Comparison of ENCODE assay signal across 10 mouse cellular contexts in the genomic region with DNA sequence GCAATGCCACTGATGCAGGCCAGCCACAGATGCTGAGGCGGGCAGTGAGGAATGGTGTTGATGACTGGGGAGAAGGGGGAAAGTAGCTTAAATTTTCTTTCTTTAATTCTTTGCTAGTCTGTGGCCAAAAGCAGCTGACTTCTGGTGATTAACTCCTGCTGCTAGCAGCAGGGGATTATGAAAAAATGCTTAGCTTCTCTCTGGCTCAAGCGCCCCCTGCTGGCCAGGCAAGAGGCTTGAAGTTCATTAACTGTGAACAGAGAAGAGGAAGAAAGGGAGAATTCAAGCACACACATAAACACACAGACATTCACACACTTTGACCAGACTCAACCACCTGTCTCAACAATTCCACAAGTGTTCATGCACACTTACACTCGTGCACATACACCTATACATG. TPM values are rescaled to one million over a fixed set of nuclear protein-coding genes. Genes with fewer than 3 reads are reported as not detected.
DNase-seq lines count a peak whose midpoint lies in the region; ATAC-seq and TF ChIP-seq lines count a peak whose summit lies in the region.
"Had no signal": no experiment of that assay in that cellular context is flagged by ENCODE, and none has a peak within 500 bp of the region (broad histone marks: within the 10 kb centered on the region; RNA-seq: fewer than 3 reads in every experiment).

No protein-coding gene starts in this region.

- H3K36me3 ChIP-seq in midbrain, embryonic 11.5 days (ENCODE audit: control insufficient read depth, insufficient read depth, low read length), result no peaks in the 10 kb centered on the region
- H3K36me3 ChIP-seq: hindbrain, embryonic 15.5 days had no signal

- H3K9ac ChIP-seq in midbrain, embryonic 11.5 days (ENCODE audit: low read length), result no peak overlapping the region
- H3K9ac ChIP-seq: hindbrain, embryonic 15.5 days had no signal

- peak; percentile 65 for ATAC-seq in megakaryocyte progenitor cell, adult 5-6 weeks (replicated peaks; ENCODE audit: poor library complexity)
- ATAC-seq in midbrain, embryonic 11.5 days (ENCODE audit: low FRiP score), result no peak

- peak; percentile 71 for TF ChIP-seq CTCF in left cerebral cortex, adult 2 months (IDR thresholded peaks at IDR 0.05)

- H3K4me3 ChIP-seq in left cerebral cortex, adult 2 months, result no peak overlapping the region
- H3K4me3 ChIP-seq in midbrain, embryonic 11.5 days (ENCODE audit: low read depth, low read length), result no peak overlapping the region
- H3K4me3 ChIP-seq: hindbrain, embryonic 15.5 days had no signal

- peak; percentile 38 to 60 for DNase-seq in cerebellum, postnatal 14 days
- no peak for DNase-seq in cerebellum, adult 9-11 months
- peak; percentile 19 to 49 for DNase-seq in left cerebral cortex, adult 2 months (ENCODE audit: extremely low spot score in 1 of 2, low spot score in 2 of 2)
- no peak for DNase-seq in left cerebral cortex, postnatal 25 days (ENCODE audit: low spot score in 2 of 2)
- DNase-seq in adrenal gland, adult 2 months, result peak; percentile 33
- peak; percentile 42 for DNase-seq in heart, postnatal 4 days
- DNase-seq in midbrain, embryonic 11.5 days (ENCODE audit: low spot score, missing footprints), result no peak

- H3K27me3 ChIP-seq in midbrain, embryonic 11.5 days (ENCODE audit: control insufficient read depth, insufficient read depth, low read length), result no peaks in the 10 kb centered on the region
- H3K27me3 ChIP-seq: hindbrain, embryonic 15.5 days had no signal

- WGBS in midbrain, embryonic 11.5 days, result 38% methylated on average over 3 of the region's 3 CpGs

- H3K4me1 ChIP-seq in midbrain, embryonic 11.5 days (ENCODE audit: control insufficient read depth, insufficient read depth, low read length), result no peaks in the 10 kb centered on the region
- H3K4me1 ChIP-seq: hindbrain, embryonic 15.5 days had no signal

- peaks cover 3% of the 10 kb centered on the region; the same call in 1 of the 2 replicates for H3K9me3 ChIP-seq in midbrain, embryonic 11.5 days (ENCODE audit: control insufficient read depth, low read length)
- H3K9me3 ChIP-seq: hindbrain, embryonic 15.5 days had no signal

- no peak overlapping the region for H3K4me2 ChIP-seq in midbrain, embryonic 11.5 days
- H3K4me2 ChIP-seq: hindbrain, embryonic 15.5 days had no signal

- no peak overlapping the region for H3K27ac ChIP-seq in left cerebral cortex, adult 2 months
- H3K27ac ChIP-seq in midbrain, embryonic 11.5 days (ENCODE audit: low read depth, low read length), result no peak overlapping the region
- H3K27ac ChIP-seq: hindbrain, embryonic 15.5 days had no signal

- intact Hi-C loops in left cerebral cortex, adult 2 months (cut with DNase I), result loop anchor here (5.0 kb wide), 2 partner anchors 166 to 216 kb away; no protein-coding TSS in a partner anchor
- intact Hi-C loops in left cerebral cortex, postnatal 25 days (cut with DNase I), result no loop called here

RNA-seq across cellular contexts. Expression of a gene that starts 4.0 kb away (rescaled TPM):
- total RNA-seq in left cerebral cortex, adult 2 months (2021), result not detected
- total RNA-seq in left cerebral cortex, postnatal 25 days (2021), result not detected
- total RNA-seq in adrenal gland, adult 2 months (2021), result not detected
- not detected in 2 replicates for polyA plus RNA-seq in adrenal gland, adult 2 months (2012; rRNA removed)
- not detected for total RNA-seq in heart, postnatal 4 days (2021)
- not detected in 2 replicates for total RNA-seq in megakaryocyte progenitor cell, adult 5-6 weeks (2015)
- not detected in 2 replicates for total RNA-seq in megakaryocyte progenitor cell, adult 5-6 weeks (2017)
- polyA plus RNA-seq in midbrain, embryonic 11.5 days (2014; fragmentation: Nextera tagmentation; extraction: Ambion mirVana), result not detected in 2 replicates
- polyA plus RNA-seq: hindbrain, embryonic 15.5 days; neural tube, embryonic 14.5 days had no signal

RNA-seq across cellular contexts. Expression of a gene that starts 15.8 kb away (rescaled TPM):
- not detected for total RNA-seq in left cerebral cortex, adult 2 months (2021)
- not detected for total RNA-seq in left cerebral cortex, postnatal 25 days (2021)
- not detected for total RNA-seq in adrenal gland, adult 2 months (2021)
- polyA plus RNA-seq in adrenal gland, adult 2 months (2012; rRNA removed), result not detected in 2 replicates
- not detected for total RNA-seq in heart, postnatal 4 days (2021)
- not detected in 2 replicates for total RNA-seq in megakaryocyte progenitor cell, adult 5-6 weeks (2015)
- not detected in 2 replicates for total RNA-seq in megakaryocyte progenitor cell, adult 5-6 weeks (2017)
- polyA plus RNA-seq in midbrain, embryonic 11.5 days (2014; fragmentation: Nextera tagmentation; extraction: Ambion mirVana), result not detected in 2 replicates
- polyA plus RNA-seq: neural tube, embryonic 14.5 days had no signal

RNA-seq across cellular contexts. Expression of a gene that starts 28.3 kb away (rescaled TPM):
- total RNA-seq in left cerebral cortex, adult 2 months (2021), result not detected
- total RNA-seq in left cerebral cortex, postnatal 25 days (2021), result not detected
- total RNA-seq in adrenal gland, adult 2 months (2021), result not detected
- not detected in 2 replicates for polyA plus RNA-seq in adrenal gland, adult 2 months (2012; rRNA removed)
- total RNA-seq in heart, postnatal 4 days (2021), result not detected
- total RNA-seq in megakaryocyte progenitor cell, adult 5-6 weeks (2015), result not detected in 2 replicates
- total RNA-seq in megakaryocyte progenitor cell, adult 5-6 weeks (2017), result not detected in 2 replicates
- not detected in 2 replicates for polyA plus RNA-seq in midbrain, embryonic 11.5 days (2014; fragmentation: Nextera tagmentation; extraction: Ambion mirVana)
- polyA plus RNA-seq: hindbrain, embryonic 15.5 days; neural tube, embryonic 14.5 days had no signal

RNA-seq across cellular contexts. Expression of a gene that starts 32.2 kb away (rescaled TPM):
- total RNA-seq in left cerebral cortex, adult 2 months (2021), result under 1 TPM in 1 of 2 experiments, not detected in 1; 0.50 TPM
- total RNA-seq in left cerebral cortex, postnatal 25 days (2021), result under 1 TPM; 0.21 TPM
- under 1 TPM; 0.17 to 0.23 TPM for total RNA-seq in adrenal gland, adult 2 months (2021)
- polyA plus RNA-seq in adrenal gland, adult 2 months (2012; rRNA removed), result 0.06 and 0.27 TPM in 2 replicates
- total RNA-seq in heart, postnatal 4 days (2021), result under 1 TPM in 1 of 2 experiments, not detected in 1; 0.20 TPM
- not detected in 2 replicates for total RNA-seq in megakaryocyte progenitor cell, adult 5-6 weeks (2015)
- not detected in 2 replicates for total RNA-seq in megakaryocyte progenitor cell, adult 5-6 weeks (2017)
- polyA plus RNA-seq in midbrain, embryonic 11.5 days (2014; fragmentation: Nextera tagmentation; extraction: Ambion mirVana), result not detected in 2 replicates
- polyA plus RNA-seq: neural tube, embryonic 14.5 days had no signal

Comparison
In these comparisons a context has a peak if more than half of its experiments do, and no peak if none do; other contexts are left out.
1. DNase-seq: peak in cerebellum, postnatal 14 days (2 of 2), left cerebral cortex, adult 2 months (2 of 2), adrenal gland, adult 2 months (single experiment) and heart, postnatal 4 days (single experiment); none in cerebellum, adult 9-11 months (single experiment), left cerebral cortex, postnatal 25 days (0 of 2) and midbrain, embryonic 11.5 days (single experiment).